In genomic region chr2:30743265-30743846, GRCm38 (mm10) we compare ENCODE assay signal across 7 mouse cellular contexts.
DNase-seq lines count a peak whose midpoint lies in the region; ATAC-seq and TF ChIP-seq lines count a peak whose summit lies in the region.

No protein-coding gene starts in this region.

- no peaks in the 10 kb centered on the region for H3K27me3 ChIP-seq in heart, embryonic 13.5 days (replicated peaks)
- H3K27me3 ChIP-seq in neural tube, embryonic 14.5 days (ENCODE audit: control insufficient read depth, insufficient read depth, low read length), result no peaks in the 10 kb centered on the region

- TF ChIP-seq POLR2A in cortical plate, adult 2 months (IDR thresholded peaks at IDR 0.05; ENCODE audit: extremely low read depth, insufficient read depth, low read length), result no peak

- no peak for TF ChIP-seq CTCF in cortical plate, adult 2 months (IDR thresholded peaks at IDR 0.05; ENCODE audit: extremely low read depth, insufficient read depth, low read length)

- peak overlapping the region; percentile 47; the same call in 1 of the 2 replicates for H3K27ac ChIP-seq in cortical plate, adult 2 months (ENCODE audit: insufficient read depth, low read length)
- H3K27ac ChIP-seq in heart, embryonic 13.5 days (replicated peaks), result peak overlapping the region; percentile 87
- peak overlapping the region; percentile 85 for H3K27ac ChIP-seq in neural tube, embryonic 14.5 days (ENCODE audit: low read depth, low read length)

- H3K9me3 ChIP-seq in heart, embryonic 13.5 days, result no peaks in the 10 kb centered on the region
- H3K9me3 ChIP-seq in neural tube, embryonic 14.5 days (ENCODE audit: control insufficient read depth, low read length), result no peaks in the 10 kb centered on the region

- H3K4me2 ChIP-seq in heart, embryonic 13.5 days, result peak overlapping the region; percentile 48; the same call in 1 of the 2 replicates
- no peak overlapping the region for H3K4me2 ChIP-seq in neural tube, embryonic 14.5 days (ENCODE audit: low read depth, low read length)

- H3K36me3 ChIP-seq in heart, embryonic 13.5 days, result no peaks in the 10 kb centered on the region
- no peaks in the 10 kb centered on the region for H3K36me3 ChIP-seq in neural tube, embryonic 14.5 days (ENCODE audit: control insufficient read depth, insufficient read depth, low read length)

- peak; percentile 87 for DNase-seq in Muller cell, postnatal 12 days (ENCODE audit: inconsistent ontology term)
- DNase-seq in kidney, postnatal 36 days, result peak; percentile 31 to 43
- DNase-seq in thymus, postnatal 25 days, result no peak
- DNase-seq in left cerebral cortex, adult 18-20 months (ENCODE audit: low spot score in 2 of 2), result no peak

- H3K4me1 ChIP-seq in cortical plate, adult 2 months (ENCODE audit: control insufficient read depth, insufficient read depth, low read length), result no peaks in the 10 kb centered on the region
- peaks cover 29% of the 10 kb centered on the region for H3K4me1 ChIP-seq in heart, embryonic 13.5 days
- peaks cover 15% of the 10 kb centered on the region for H3K4me1 ChIP-seq in neural tube, embryonic 14.5 days (ENCODE audit: control insufficient read depth, insufficient read depth, low read length)

- peak overlapping the region; percentile 71 for H3K9ac ChIP-seq in heart, embryonic 13.5 days
- H3K9ac ChIP-seq in neural tube, embryonic 14.5 days (replicated peaks; ENCODE audit: low read depth, low read length), result no peak overlapping the region

- ATAC-seq in heart, embryonic 13.5 days (ENCODE audit: extremely low read depth, insufficient number of reproducible peaks, low FRiP score, low TSS enrichment), result no peak
- ATAC-seq in neural tube, embryonic 14.5 days (ENCODE audit: low read depth), result peak; percentile 44; the same call in 1 of the 2 replicates

- 27% methylated on average over 4 of the region's 4 CpGs for WGBS in heart, embryonic 13.5 days
- WGBS in neural tube, embryonic 14.5 days, result 37% methylated on average over 4 of the region's 4 CpGs

- no peak overlapping the region for H3K4me3 ChIP-seq in cortical plate, adult 2 months (ENCODE audit: insufficient read depth, low read length)
- no peak overlapping the region for H3K4me3 ChIP-seq in heart, embryonic 13.5 days
- H3K4me3 ChIP-seq in neural tube, embryonic 14.5 days (ENCODE audit: low read depth, low read length), result no peak overlapping the region

Comparison
In these comparisons a context has a peak if more than half of its experiments do, and no peak if none do; other contexts are left out.
1. DNase-seq: peak in Muller cell, postnatal 12 days (single experiment) and kidney, postnatal 36 days (2 of 2); none in thymus, postnatal 25 days (single experiment) and left cerebral cortex, adult 18-20 months (0 of 2).
2. Peak in every context shown above with its lines, with median percentiles within 50 percentile points of each other: H3K27ac ChIP-seq.